Mouse (Mus musculus): Measurements from ENCODE around the gene Zswim8. TPM values are rescaled to one million over a fixed set of nuclear protein-coding genes. Genes with fewer than 3 reads are reported as not detected.
A peak's percentile ranks its signal among the peaks of the same experiment; 100 is the strongest.

Zswim8 gene
- polyA plus RNA-seq, 1 experiment from 2014 or later = 44.9 TPM

DNA sequence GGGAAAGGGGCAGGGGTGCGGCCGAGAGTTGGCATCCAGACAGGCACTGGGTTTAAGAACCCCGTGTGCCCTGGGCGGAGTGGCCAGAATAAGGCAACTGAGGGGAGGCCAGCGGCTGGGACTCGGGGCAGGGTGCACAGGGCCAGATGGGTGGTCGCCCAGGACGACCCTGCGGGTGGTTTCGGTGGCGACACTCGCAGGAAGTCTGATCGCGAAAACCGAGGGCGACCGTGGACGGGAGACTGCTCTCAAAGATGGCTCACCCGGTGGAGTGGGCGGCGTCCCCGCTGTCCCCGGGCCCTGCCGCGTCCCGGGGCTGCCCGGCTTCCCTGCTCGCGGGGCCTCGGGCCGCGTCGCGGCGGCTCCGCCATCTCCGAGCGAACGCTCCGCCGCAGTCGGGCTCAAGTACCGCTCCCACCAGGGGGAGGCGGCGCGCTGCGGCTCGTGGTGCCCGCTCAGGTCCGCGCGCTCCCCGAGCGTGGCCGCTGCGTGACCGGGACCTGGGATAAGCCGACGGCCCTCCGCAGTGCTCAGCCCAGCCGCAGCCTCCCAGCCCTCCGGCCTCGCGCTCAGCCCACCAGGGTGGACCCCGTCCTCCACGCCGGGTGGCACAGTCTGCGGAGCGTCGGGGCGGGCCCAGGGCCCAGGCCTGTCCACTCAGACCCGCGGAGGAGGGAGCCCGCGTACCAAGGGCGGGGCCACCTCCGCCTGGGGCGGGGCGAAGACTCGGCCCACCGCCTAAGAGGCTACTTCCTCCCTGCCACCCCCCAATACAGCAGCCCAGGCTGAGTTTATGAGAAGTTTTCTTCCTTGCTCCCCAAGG lies 26.8 kb downstream of the Zswim8 start, which contains the start of gene Ndst2:
Ndst2 (minus strand) TSS at position 611 of the 823 bp plus-strand sequence.
- Histone ChIP-seq H3K27me3 (ENCODE audit: control insufficient read depth, insufficient read depth, low read depth, low read length) (no peaks in the 10 kb centered on the region), H3K4me1 (ENCODE audit: control insufficient read depth, insufficient read depth, low read length) (peaks cover 9% of the 10 kb centered on the region), H3K4me3 (ENCODE audit: low read depth, low read length) (peak within 1 kb of the TSS; percentile 60), H3K9me3 (replicated peaks; ENCODE audit: control insufficient read depth, low read length, poor library complexity, severe bottlenecking) (no peaks in the 10 kb centered on the region), H3K36me3 (ENCODE audit: control insufficient read depth, insufficient read depth, low read length) (peaks cover 23% of the 10 kb centered on the region), H3K4me2 (ENCODE audit: low read length) (peak within 1 kb of the TSS; percentile 74), H3K9ac (ENCODE audit: low read depth, low read length) (peak within 1 kb of the TSS; percentile 79), H3K27ac (ENCODE audit: low read length) (peak within 1 kb of the TSS; percentile 74)
- ATAC-seq = peak; percentile 98
- WGBS = under 1% methylated on average over 78 of the region's 81 CpGs

DNA sequence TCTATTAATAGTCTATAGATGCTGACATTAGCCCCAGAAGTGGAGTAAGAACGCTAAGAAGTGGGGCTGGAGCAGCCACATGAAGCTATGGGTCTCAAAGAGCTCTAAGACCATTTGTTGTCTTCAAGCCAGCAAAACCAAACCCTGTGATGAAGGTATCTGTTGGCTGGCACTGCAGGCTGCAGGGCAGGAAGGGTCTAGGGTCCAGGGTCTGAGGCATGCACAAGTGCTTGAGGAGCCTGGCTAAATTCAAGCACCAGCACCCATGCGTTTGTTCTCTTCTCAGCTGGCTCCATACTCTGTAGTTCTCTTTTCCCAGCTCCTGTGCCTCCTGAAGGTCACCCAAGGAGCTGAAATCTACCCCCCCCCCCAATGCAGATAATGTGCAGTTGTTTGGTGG lies 27.7 kb downstream of the Zswim8 start:
- 0 out of 2 replicates have a peak overlapping the region, but pooled peaks have one; percentile 35 for H3K27ac ChIP-seq (ENCODE audit: low read length)
- H3K4me2 ChIP-seq (ENCODE audit: low read length) = no peak overlapping the region
- H3K4me1 ChIP-seq (ENCODE audit: control insufficient read depth, insufficient read depth, low read length) = peaks cover 9% of the 10 kb centered on the region
- WGBS = 66% methylated on average over 2 of the region's 2 CpGs
- no peak overlapping the region for H3K4me3 ChIP-seq (ENCODE audit: low read depth, low read length)
- H3K9me3 ChIP-seq (replicated peaks; ENCODE audit: control insufficient read depth, low read length, poor library complexity, severe bottlenecking) = no peaks in the 10 kb centered on the region
- no peak for ATAC-seq
- H3K27me3 ChIP-seq (ENCODE audit: control insufficient read depth, insufficient read depth, low read depth, low read length) = no peaks in the 10 kb centered on the region
- H3K9ac ChIP-seq (ENCODE audit: low read depth, low read length) = no peak overlapping the region
- H3K36me3 ChIP-seq (ENCODE audit: control insufficient read depth, insufficient read depth, low read length) = peaks cover 16% of the 10 kb centered on the region

DNA sequence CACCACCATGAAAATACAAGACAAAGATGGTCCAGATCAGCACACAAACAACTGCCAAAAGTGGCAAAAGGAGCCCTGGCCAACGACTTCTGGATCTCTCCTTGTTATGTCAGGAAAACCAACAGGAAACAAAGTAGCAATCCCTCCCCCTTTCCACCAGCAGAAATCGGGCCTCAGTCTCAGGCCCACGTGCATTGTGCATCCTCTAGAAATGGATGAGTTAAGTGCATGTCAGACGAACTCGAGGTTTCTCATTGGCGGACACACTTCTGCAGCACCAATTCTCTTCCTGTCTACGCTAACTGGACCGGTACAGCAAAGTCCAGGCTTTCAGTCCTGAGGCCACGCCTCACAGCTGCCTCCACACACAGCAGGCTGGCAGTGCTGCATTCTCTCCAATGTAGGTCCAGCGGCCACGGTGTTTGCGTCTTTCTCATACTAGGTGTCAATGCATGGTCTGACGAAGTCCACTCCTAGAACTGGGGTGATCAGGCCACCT lies 28.6 kb downstream of the Zswim8 start:
- H3K4me2 ChIP-seq (ENCODE audit: low read length) = no peak overlapping the region

DNA sequence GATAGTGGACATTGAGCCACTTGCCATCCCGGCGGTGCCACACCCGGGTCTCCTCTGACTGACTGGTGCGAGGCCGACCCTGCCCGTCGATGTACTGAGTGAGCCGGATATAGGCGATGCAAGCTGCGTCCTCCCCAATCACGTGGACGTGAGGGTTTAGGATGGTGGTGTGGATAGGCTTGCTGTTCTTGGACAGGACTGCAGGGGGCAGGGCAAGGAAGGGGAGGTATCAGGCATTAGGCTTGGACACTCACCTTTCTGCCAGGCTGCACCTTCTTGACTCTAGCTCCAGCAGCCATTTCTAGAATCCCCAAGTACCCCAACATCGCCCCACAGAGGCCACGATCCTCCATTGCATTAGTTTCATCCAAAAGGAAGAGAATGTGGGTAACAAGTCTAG lies 30.0 kb downstream of the Zswim8 start:
- Histone ChIP-seq H3K4me3 (ENCODE audit: low read depth, low read length) (no peak overlapping the region), H3K27me3 (ENCODE audit: control insufficient read depth, insufficient read depth, low read depth, low read length) (no peaks in the 10 kb centered on the region), H3K36me3 (ENCODE audit: control insufficient read depth, insufficient read depth, low read length) (peaks cover 27% of the 10 kb centered on the region), H3K4me1 (ENCODE audit: control insufficient read depth, insufficient read depth, low read length) (peaks cover 9% of the 10 kb centered on the region), H3K27ac (ENCODE audit: low read length) (no peak overlapping the region), H3K9me3 (replicated peaks; ENCODE audit: control insufficient read depth, low read length, poor library complexity, severe bottlenecking) (no peaks in the 10 kb centered on the region), H3K9ac (ENCODE audit: low read depth, low read length) (no peak overlapping the region), H3K4me2 (ENCODE audit: low read length) (no peak overlapping the region)
- 46% methylated on average over 14 of the region's 14 CpGs for WGBS
- no peak for ATAC-seq

More for the DNA sequence above, 28.6 kb downstream of the Zswim8 start:
- ATAC-seq = no peak
- peaks cover 9% of the 10 kb centered on the region for H3K4me1 ChIP-seq (ENCODE audit: control insufficient read depth, insufficient read depth, low read length)
- H3K9me3 ChIP-seq (replicated peaks; ENCODE audit: control insufficient read depth, low read length, poor library complexity, severe bottlenecking) = no peaks in the 10 kb centered on the region
- H3K4me3 ChIP-seq (ENCODE audit: low read depth, low read length) = no peak overlapping the region
- H3K9ac ChIP-seq (ENCODE audit: low read depth, low read length) = no peak overlapping the region
- no peaks in the 10 kb centered on the region for H3K27me3 ChIP-seq (ENCODE audit: control insufficient read depth, insufficient read depth, low read depth, low read length)
- WGBS = 88% methylated on average over 13 of the region's 13 CpGs
- H3K27ac ChIP-seq (ENCODE audit: low read length) = no peak overlapping the region
- H3K36me3 ChIP-seq (ENCODE audit: control insufficient read depth, insufficient read depth, low read length) = peaks cover 15% of the 10 kb centered on the region

DNA sequence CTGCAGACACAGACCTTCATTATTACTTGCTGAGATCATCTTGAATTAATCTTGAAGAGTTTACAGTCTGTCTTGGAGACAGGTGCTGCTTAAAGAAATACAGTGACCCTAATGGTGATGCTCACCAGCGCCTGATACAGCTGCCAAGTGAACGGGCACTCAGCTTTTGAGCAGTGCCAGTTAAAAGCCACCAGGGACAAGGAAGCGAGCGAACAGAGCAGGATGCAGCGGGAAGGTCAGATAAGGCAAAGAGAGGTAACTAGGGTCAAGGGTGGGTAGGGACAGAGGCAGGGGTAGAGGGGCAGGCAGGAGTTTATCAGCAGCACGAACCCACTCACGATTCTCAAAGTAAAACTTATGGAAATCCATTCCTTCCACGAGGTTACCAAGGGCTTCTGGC lies 31.2 kb downstream of the Zswim8 start:
- H3K27me3 ChIP-seq (ENCODE audit: control insufficient read depth, insufficient read depth, low read depth, low read length) = no peaks in the 10 kb centered on the region
- 93% methylated on average over 8 of the region's 8 CpGs for WGBS
- H3K4me2 ChIP-seq (ENCODE audit: low read length) = no peak overlapping the region
- H3K4me1 ChIP-seq (ENCODE audit: control insufficient read depth, insufficient read depth, low read length) = peaks cover 4% of the 10 kb centered on the region
- ATAC-seq = no peak
- H3K9me3 ChIP-seq (replicated peaks; ENCODE audit: control insufficient read depth, low read length, poor library complexity, severe bottlenecking) = no peaks in the 10 kb centered on the region
- peaks cover 28% of the 10 kb centered on the region for H3K36me3 ChIP-seq (ENCODE audit: control insufficient read depth, insufficient read depth, low read length)
- H3K27ac ChIP-seq (ENCODE audit: low read length) = no peak overlapping the region
- no peak overlapping the region for H3K4me3 ChIP-seq (ENCODE audit: low read depth, low read length)
- H3K9ac ChIP-seq (ENCODE audit: low read depth, low read length) = no peak overlapping the region

DNA sequence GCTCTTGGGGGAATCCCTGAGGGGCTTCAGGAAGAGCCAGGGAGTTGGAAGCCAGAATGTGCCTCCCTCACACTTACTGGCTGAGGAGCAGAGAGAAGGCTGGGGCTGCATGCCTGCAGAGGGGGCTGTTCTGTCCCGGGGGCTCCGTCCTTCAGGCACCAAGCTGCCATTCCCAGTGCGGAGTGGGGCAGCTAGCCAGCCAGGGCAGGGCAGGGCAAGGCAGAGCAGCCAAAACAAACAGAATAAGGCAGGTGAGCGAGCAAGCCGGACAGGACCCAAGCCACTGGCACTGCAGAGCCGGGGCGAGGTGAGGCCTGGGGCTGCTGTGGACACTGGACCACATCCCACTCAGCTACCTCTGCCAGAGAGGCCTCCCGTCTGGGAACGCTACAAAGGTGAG lies 33.9 kb downstream of the Zswim8 start:
- Histone ChIP-seq H3K9me3 (replicated peaks; ENCODE audit: control insufficient read depth, low read length, poor library complexity, severe bottlenecking) (no peaks in the 10 kb centered on the region), H3K4me1 (ENCODE audit: control insufficient read depth, insufficient read depth, low read length) (no peaks in the 10 kb centered on the region), H3K4me3 (ENCODE audit: low read depth, low read length) (no peak overlapping the region), H3K27ac (ENCODE audit: low read length) (no peak overlapping the region), H3K36me3 (ENCODE audit: control insufficient read depth, insufficient read depth, low read length) (peaks cover 30% of the 10 kb centered on the region), H3K4me2 (ENCODE audit: low read length) (no peak overlapping the region), H3K9ac (ENCODE audit: low read depth, low read length) (no peak overlapping the region), H3K27me3 (ENCODE audit: control insufficient read depth, insufficient read depth, low read depth, low read length) (no peaks in the 10 kb centered on the region)
- 93% methylated on average over 9 of the region's 9 CpGs for WGBS
- no peak for ATAC-seq

DNA sequence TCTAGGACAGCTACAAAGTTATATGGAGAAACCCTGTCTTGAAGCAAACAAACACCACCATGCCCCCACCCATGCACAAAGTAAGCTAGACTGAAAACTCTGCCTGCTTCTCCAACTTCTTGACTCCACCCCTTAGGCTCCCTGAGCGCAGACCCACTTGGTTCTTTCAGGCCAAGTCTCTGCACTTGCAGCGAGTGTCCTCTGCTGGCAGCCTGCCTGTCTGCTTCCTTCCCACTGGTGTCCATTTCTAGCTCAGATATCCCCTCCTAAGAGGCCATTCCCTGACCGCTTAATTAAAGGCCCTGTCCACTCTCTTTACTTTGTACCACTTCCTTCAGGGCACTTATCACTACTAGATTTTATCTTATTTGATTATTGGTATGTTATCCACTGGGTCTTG lies 36.3 kb downstream of the Zswim8 start:
- H3K9ac ChIP-seq (ENCODE audit: low read depth, low read length) = no peak overlapping the region
- no peaks in the 10 kb centered on the region for H3K4me1 ChIP-seq (ENCODE audit: control insufficient read depth, insufficient read depth, low read length)
- 90% methylated on average over 3 of the region's 3 CpGs for WGBS
- H3K4me3 ChIP-seq (ENCODE audit: low read depth, low read length) = no peak overlapping the region
- H3K27me3 ChIP-seq (ENCODE audit: control insufficient read depth, insufficient read depth, low read depth, low read length) = no peaks in the 10 kb centered on the region
- H3K9me3 ChIP-seq (replicated peaks; ENCODE audit: control insufficient read depth, low read length, poor library complexity, severe bottlenecking) = no peaks in the 10 kb centered on the region
- H3K36me3 ChIP-seq (ENCODE audit: control insufficient read depth, insufficient read depth, low read length) = peaks cover 20% of the 10 kb centered on the region
- H3K4me2 ChIP-seq (ENCODE audit: low read length) = no peak overlapping the region
- no peak overlapping the region for H3K27ac ChIP-seq (ENCODE audit: low read length)
- no peak for ATAC-seq

DNA sequence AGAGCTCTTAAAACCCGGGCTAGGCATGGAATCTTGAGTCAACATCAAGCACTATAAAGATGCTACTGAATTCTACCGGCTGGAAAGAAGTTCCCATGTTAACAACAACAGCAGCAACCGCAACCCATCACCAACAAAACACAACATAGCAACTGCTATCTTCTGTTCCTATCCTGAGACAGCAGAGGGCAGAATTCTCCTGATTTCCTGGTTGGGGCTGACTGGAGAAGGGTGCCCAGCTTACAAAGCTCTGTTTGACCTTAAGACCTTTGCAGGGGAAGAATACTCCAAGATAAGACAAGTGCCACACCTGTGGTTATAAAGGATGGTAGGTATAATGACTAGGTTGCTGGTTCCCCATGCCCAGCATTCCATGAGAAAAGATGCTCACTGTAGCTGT lies 39.6 kb downstream of the Zswim8 start:
- Histone ChIP-seq H3K27me3 (ENCODE audit: control insufficient read depth, insufficient read depth, low read depth, low read length) (no peaks in the 10 kb centered on the region), H3K27ac (ENCODE audit: low read length) (no peak overlapping the region), H3K36me3 (ENCODE audit: control insufficient read depth, insufficient read depth, low read length) (peaks cover 10% of the 10 kb centered on the region; the same call in 1 of the 2 replicates), H3K4me3 (ENCODE audit: low read depth, low read length) (no peak overlapping the region), H3K4me2 (ENCODE audit: low read length) (no peak overlapping the region), H3K4me1 (ENCODE audit: control insufficient read depth, insufficient read depth, low read length) (no peaks in the 10 kb centered on the region), H3K9me3 (replicated peaks; ENCODE audit: control insufficient read depth, low read length, poor library complexity, severe bottlenecking) (no peaks in the 10 kb centered on the region), H3K9ac (ENCODE audit: low read depth, low read length) (no peak overlapping the region)
- 88% methylated on average over 3 of the region's 3 CpGs for WGBS
- ATAC-seq = no peak

DNA sequence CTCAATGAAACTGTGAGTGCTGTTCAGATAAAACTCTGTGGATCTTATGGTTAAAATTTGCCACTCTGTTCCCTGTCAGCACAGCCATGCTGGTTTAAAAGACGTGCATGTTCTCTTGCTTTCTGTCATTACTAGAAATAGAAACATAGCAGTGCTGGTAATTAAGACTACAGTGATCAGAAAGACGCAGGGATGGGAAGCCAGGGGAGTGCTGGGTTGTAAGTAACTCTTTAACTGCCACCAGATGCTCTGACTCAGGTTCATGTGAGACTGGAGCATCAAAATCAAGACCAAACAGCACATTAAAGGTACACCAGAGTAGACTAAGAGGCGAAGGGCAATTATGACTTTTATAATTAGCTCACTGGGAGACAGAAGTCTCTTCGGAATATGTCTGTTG lies 41.0 kb downstream of the Zswim8 start:
- no peak for ATAC-seq
- H3K9ac ChIP-seq (ENCODE audit: low read depth, low read length) = no peak overlapping the region
- no peaks in the 10 kb centered on the region for H3K4me1 ChIP-seq (ENCODE audit: control insufficient read depth, insufficient read depth, low read length)
- H3K36me3 ChIP-seq (ENCODE audit: control insufficient read depth, insufficient read depth, low read length) = peaks cover 6% of the 10 kb centered on the region; the same call in 1 of the 2 replicates
- H3K27ac ChIP-seq (ENCODE audit: low read length) = no peak overlapping the region
- 77% methylated on average over 4 of the region's 4 CpGs for WGBS
- H3K4me2 ChIP-seq (ENCODE audit: low read length) = no peak overlapping the region
- H3K27me3 ChIP-seq (ENCODE audit: control insufficient read depth, insufficient read depth, low read depth, low read length) = no peaks in the 10 kb centered on the region
- no peak overlapping the region for H3K4me3 ChIP-seq (ENCODE audit: low read depth, low read length)
- H3K9me3 ChIP-seq (replicated peaks; ENCODE audit: control insufficient read depth, low read length, poor library complexity, severe bottlenecking) = no peaks in the 10 kb centered on the region

All from midbrain, embryonic 16.5 days (tissue).